Mouse (Mus musculus) stomach, embryonic 14.5 days (tissue): ENCODE data around the gene Sgms1. TPM values are rescaled to one million over a fixed set of nuclear protein-coding genes. Genes with fewer than 3 reads are reported as not detected.

Source experiments
- ATAC-seq: fragments of 200-750 bp; cut with Nextera tagmentation; 2 replicates; pipeline ENCODE4 v1.8.0; 2017; ENCODE audit warnings: low read depth, moderate TSS enrichment; ENCODE audit not compliant: insufficient number of reproducible peaks, insufficient read depth, low FRiP score
- H3K27ac ChIP-seq: fragments of 300-500 bp; sonication (generic); 2 replicates; pipeline ENCODE4 v1.5.1; 2014; ENCODE audit warnings: mild to moderate bottlenecking, low read length, moderate library complexity, mixed read lengths
- H3K27me3 ChIP-seq: fragments of 300-500 bp; sonication (generic); 2 replicates; pipeline ENCODE4 v1.6.1; 2014; ENCODE audit warnings: low read length, control low read depth, mixed read lengths; ENCODE audit not compliant: control insufficient read depth, insufficient read depth
- H3K36me3 ChIP-seq: fragments of 300-500 bp; sonication (generic); 2 replicates; pipeline ENCODE4 v1.6.1; 2014; ENCODE audit warnings: mild to moderate bottlenecking, control low read depth, low read length, moderate library complexity, mixed read lengths; ENCODE audit not compliant: control insufficient read depth, insufficient read depth
- H3K4me1 ChIP-seq: fragments of 300-500 bp; sonication (generic); 2 replicates; pipeline ENCODE4 v1.6.1; 2014; ENCODE audit warnings: low read length, control low read depth, mixed read lengths; ENCODE audit not compliant: control insufficient read depth, insufficient read depth
- H3K4me2 ChIP-seq: fragments of 300-500 bp; sonication (generic); replicated peaks from 2 replicates; pipeline ENCODE4 v1.6.1; 2014; ENCODE audit warnings: low read depth, low read length, control low read depth
- H3K4me3 ChIP-seq: fragments of 300-500 bp; sonication (generic); 2 replicates; pipeline ENCODE4 v1.5.1; 2014; ENCODE audit warnings: low read depth, low read length, control low read depth
- H3K9ac ChIP-seq: fragments of 300-500 bp; sonication (generic); replicated peaks from 2 replicates; pipeline ENCODE4 v1.6.1; 2014; ENCODE audit warnings: low read depth, mild to moderate bottlenecking, control low read depth, low read length, moderate library complexity, mixed read lengths
- H3K9me3 ChIP-seq: fragments of 300-500 bp; sonication (generic); 2 replicates; pipeline ENCODE4 v1.6.1; 2016; ENCODE audit warnings: low read depth, low read length, control low read depth; ENCODE audit not compliant: control insufficient read depth
- WGBS: fragments of 180-500 bp; shearing (Covaris S2); extraction: QIAGEN DNeasy Blood & Tissue Kit; methylation state at CpG from one replicate; pipeline ENCODE4 v1.1.7; 2014; 5-methylcytosine and 5-hydroxymethylcytosine counted together
- polyA plus RNA-seq: library from polyadenylated mRNA; unstranded; fragments of >200 nt; fragmentation: Nextera tagmentation; extraction: Ambion mirVana; gene quantifications from 2 replicates; pipeline ENCODE4 v1.2.1, GENCODE M21; 2014

The Sgms1 gene
- polyA plus RNA-seq, 1 experiment from 2014 or later: 50.9 TPM

GRCm38 (mm10) chr19:32403834-32404233, 14.3 kb upstream of the Sgms1 start:
- WGBS: 86% methylated on average over 5 of the region's 5 CpGs
- no peak overlapping the region for H3K9ac ChIP-seq
- no peak for ATAC-seq
- no peaks in the 10 kb centered on the region for H3K9me3 ChIP-seq
- no peaks in the 10 kb centered on the region for H3K36me3 ChIP-seq
- no peaks in the 10 kb centered on the region for H3K4me1 ChIP-seq
- H3K27me3 ChIP-seq: no peaks in the 10 kb centered on the region
- no peak overlapping the region for H3K27ac ChIP-seq
- no peak overlapping the region for H3K4me3 ChIP-seq
- H3K4me2 ChIP-seq: no peak overlapping the region

DNA sequence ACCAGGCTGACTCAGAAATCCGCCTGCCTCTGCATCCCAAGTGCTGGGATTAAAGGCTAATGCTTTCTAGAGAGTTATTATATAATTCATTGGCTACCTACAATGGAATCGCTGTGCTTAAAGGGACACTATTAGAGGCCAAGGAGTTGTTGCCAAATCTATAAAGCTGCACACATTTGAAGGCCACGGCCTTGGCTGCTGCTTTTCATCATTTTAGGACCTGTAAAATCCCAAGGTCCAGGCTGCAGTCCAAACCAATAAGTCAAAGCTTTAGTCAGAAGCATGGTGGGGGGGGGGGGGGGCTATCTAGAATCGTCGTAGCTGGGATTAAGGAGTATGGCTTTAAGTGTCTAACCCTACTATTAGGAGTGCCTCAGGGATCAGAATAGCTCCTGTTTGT, 9.0 kb upstream of the Sgms1 start:
- Histone ChIP-seq H3K27me3 (no peaks in the 10 kb centered on the region), H3K4me3 (no peak overlapping the region), H3K36me3 (no peaks in the 10 kb centered on the region), H3K9ac (no peak overlapping the region), H3K27ac (no peak overlapping the region), H3K4me1 (no peaks in the 10 kb centered on the region), H3K4me2 (no peak overlapping the region), H3K9me3 (no peaks in the 10 kb centered on the region)
- 69% methylated on average over 5 of the region's 5 CpGs for WGBS
- no peak for ATAC-seq

GRCm38 (mm10) chr19:32396303-32396702, 6.8 kb upstream of the Sgms1 start:
- H3K36me3 ChIP-seq: no peaks in the 10 kb centered on the region
- no peak overlapping the region for H3K27ac ChIP-seq
- no peaks in the 10 kb centered on the region for H3K27me3 ChIP-seq
- no peaks in the 10 kb centered on the region for H3K9me3 ChIP-seq
- ATAC-seq: no peak
- no peak overlapping the region for H3K4me2 ChIP-seq
- no peaks in the 10 kb centered on the region for H3K4me1 ChIP-seq
- 61% methylated on average over 6 of the region's 6 CpGs for WGBS
- H3K4me3 ChIP-seq: no peak overlapping the region
- H3K9ac ChIP-seq: no peak overlapping the region

DNA sequence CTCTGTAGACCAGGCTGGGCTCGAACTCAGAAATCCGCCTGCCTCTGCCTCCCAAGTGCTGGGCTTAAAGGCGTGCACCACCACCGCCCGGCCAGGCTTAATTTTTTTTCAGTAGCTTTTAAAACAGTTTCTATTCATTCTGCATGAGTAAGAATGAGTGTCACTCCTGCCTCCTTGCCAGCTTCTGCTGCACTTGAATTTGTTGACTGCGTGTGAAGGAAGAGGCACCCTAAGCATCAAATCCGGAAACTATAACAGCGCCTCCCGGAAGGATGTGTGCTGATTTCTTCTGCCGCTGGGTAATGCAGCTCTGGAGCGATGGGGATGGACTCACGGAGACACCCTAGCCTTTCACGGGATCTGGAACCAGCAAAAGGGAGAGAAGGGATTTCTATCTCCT, 5.3 kb upstream of the Sgms1 start:
- 89% methylated on average over 13 of the region's 13 CpGs for WGBS
- Histone ChIP-seq H3K4me2 (no peak overlapping the region), H3K9me3 (no peaks in the 10 kb centered on the region), H3K4me3 (no peak overlapping the region), H3K9ac (no peak overlapping the region), H3K27ac (no peak overlapping the region), H3K36me3 (no peaks in the 10 kb centered on the region), H3K4me1 (no peaks in the 10 kb centered on the region), H3K27me3 (no peaks in the 10 kb centered on the region)
- no peak for ATAC-seq

DNA sequence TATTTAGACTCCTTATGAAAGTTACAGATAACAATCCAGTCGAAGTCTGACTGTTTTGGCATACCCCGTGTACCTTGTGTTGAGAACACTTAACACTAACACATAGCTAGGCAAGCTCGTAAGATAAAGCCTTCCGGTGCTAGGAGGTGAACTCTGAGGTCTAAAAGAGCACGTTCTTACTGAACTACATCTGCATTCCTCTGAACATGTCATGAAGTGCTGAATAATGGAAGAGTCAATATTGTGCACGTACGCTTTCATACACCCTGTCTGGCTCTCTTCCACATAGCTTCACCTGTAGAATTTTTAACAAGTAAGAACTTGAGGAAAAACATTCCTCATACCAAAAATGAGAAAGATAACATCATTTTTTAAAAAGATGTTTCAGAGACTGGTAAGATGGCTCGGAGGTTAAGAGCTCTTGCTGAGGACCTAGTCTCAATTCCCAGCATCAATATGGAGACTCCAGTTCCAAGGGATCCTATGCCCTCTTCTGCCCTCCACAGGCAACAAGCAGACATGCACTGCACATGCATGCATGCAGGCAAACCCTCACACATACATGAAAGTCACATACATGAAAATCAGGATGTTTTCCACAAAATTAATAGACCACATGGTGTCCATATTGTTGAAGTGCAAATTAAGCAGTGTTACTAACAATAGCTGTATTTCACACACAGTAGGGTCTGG, 4.4 kb upstream of the Sgms1 start:
- Histone ChIP-seq H3K27me3 (no peaks in the 10 kb centered on the region), H3K4me1 (no peaks in the 10 kb centered on the region), H3K27ac (no peak overlapping the region), H3K4me2 (no peak overlapping the region), H3K36me3 (no peaks in the 10 kb centered on the region), H3K9me3 (no peaks in the 10 kb centered on the region), H3K4me3 (no peak overlapping the region), H3K9ac (no peak overlapping the region)
- WGBS: 60% methylated on average over 8 of the region's 8 CpGs
- no peak for ATAC-seq

DNA sequence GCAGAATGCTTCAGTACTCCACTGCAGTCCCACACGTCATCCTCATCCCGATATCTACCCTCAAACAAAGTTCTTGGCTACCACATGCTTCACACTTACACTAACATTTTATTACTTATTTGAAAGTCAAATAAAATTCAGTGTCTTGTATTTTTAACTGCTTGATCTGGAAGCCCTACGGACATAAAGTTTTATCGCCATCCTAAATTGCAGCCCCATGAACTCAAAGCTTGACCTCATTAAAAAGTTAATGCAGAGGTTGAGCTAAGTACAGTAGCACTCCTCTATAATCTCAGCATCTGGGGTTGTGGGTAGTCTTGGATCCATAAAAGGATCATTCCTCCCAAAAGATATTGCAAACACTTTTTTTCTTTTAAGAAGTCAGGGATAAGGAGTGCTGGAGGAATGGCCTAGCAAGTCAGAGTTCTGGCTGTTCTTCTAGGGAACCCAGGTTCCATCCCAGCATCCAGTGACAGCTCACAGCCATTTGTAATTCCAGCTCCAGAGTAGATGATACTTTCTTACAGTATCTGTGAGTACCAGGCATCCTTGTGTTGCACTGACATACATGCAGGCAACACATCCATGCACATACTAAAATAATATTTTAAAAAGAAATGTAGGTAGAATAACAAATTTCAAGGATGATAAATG, 3.7 kb upstream of the Sgms1 start:
- Histone ChIP-seq H3K4me2 (no peak overlapping the region), H3K27me3 (no peaks in the 10 kb centered on the region), H3K4me3 (no peak overlapping the region), H3K9me3 (no peaks in the 10 kb centered on the region), H3K36me3 (no peaks in the 10 kb centered on the region), H3K9ac (no peak overlapping the region), H3K4me1 (no peaks in the 10 kb centered on the region), H3K27ac (no peak overlapping the region)
- no peak for ATAC-seq
- WGBS: 91% methylated on average over 4 of the region's 4 CpGs

GRCm38 (mm10) chr19:32391441-32391840, 1.9 kb upstream of the Sgms1 start:
- ATAC-seq: no peak
- WGBS: 94% methylated on average over 3 of the region's 3 CpGs
- no peak overlapping the region for H3K4me2 ChIP-seq
- H3K4me1 ChIP-seq: peaks cover 8% of the 10 kb centered on the region; the same call in 1 of the 2 replicates
- no peaks in the 10 kb centered on the region for H3K36me3 ChIP-seq
- H3K9ac ChIP-seq: no peak overlapping the region
- H3K27ac ChIP-seq: no peak overlapping the region
- H3K9me3 ChIP-seq: no peaks in the 10 kb centered on the region
- no peaks in the 10 kb centered on the region for H3K27me3 ChIP-seq
- H3K4me3 ChIP-seq: no peak overlapping the region

GRCm38 (mm10) chr19:32390116-32390515, 602 bp upstream of the Sgms1 start:
- Histone ChIP-seq H3K9me3 (no peaks in the 10 kb centered on the region), H3K27me3 (no peaks in the 10 kb centered on the region), H3K36me3 (no peaks in the 10 kb centered on the region), H3K4me3 (peak overlapping the region; percentile 84), H3K4me1 (peaks cover 9% of the 10 kb centered on the region; the same call in 1 of the 2 replicates), H3K4me2 (peak overlapping the region; percentile 96), H3K27ac (no peak overlapping the region), H3K9ac (0 out of 2 replicates have a peak overlapping the region, but pooled peaks have one; percentile 79)
- no peak for ATAC-seq
- 57% methylated on average over 7 of the region's 7 CpGs for WGBS
